Mouse (Mus musculus): ENCODE results near the gene Atl1. TPM values are rescaled to one million over a fixed set of nuclear protein-coding genes. Genes with fewer than 3 reads are reported as not detected.

The Atl1 gene
- total RNA-seq, 4 experiments from 2014 or later, result 0.87 to 3.8 (median 1.8) TPM

GRCm38 (mm10) chr12:70011681-70012080 is 119.3 kb downstream of the Atl1 start:
- peak in 1 of 2 experiments; percentile 12 for DNase-seq (ENCODE audit: low spot score in 2 of 2)

- DNase-seq (ENCODE audit: low spot score in 2 of 2), result no peak
Observed at GRCm38 (mm10) chr12:70015936-70016335, 123.5 kb downstream of the Atl1 start.

Other genes with a start within 250 kb of the Atl1 start
- gene Sos2, start 210.8 kb upstream of the Atl1 start, total RNA-seq (2022), result 10 to 100 TPM; 53.2 to 59.9 (median 55.7) TPM
- gene L2hgdh, start 167.7 kb upstream of the Atl1 start, total RNA-seq (2022), result 10 to 100 TPM; 41.3 to 48.5 (median 45.1) TPM
- gene Atp5s, start 167.7 kb upstream of the Atl1 start, total RNA-seq (2022), result 10 to 100 TPM; 16.3 to 19.1 (median 17.1) TPM
- 1 to 10 TPM; 1.1 to 1.7 (median 1.3) TPM for gene Cdkl1, start 101.3 kb upstream of the Atl1 start, total RNA-seq (2022)
- 10 to 100 TPM; 19.7 to 22.9 (median 22.4) TPM for gene Map4k5, start 586 bp downstream of the Atl1 start, total RNA-seq (2022)
- 10 to 100 TPM; 43.8 to 52.1 (median 46.0) TPM for gene Sav1, start 94.4 kb downstream of the Atl1 start, total RNA-seq (2022)
- 10 to 100 TPM; 26.3 to 45.2 (median 31.7) TPM for gene Nin, start 221.1 kb downstream of the Atl1 start, total RNA-seq (2022)

Measured in gastrocnemius, adult 8-10 months (tissue).